Mouse (Mus musculus) gastrocnemius, postnatal 14 days (tissue): ENCODE results near the gene Angpt4. TPM values are rescaled to one million over a fixed set of nuclear protein-coding genes. Genes with fewer than 3 reads are reported as not detected.

ENCODE experiments used
- microRNA-seq, 2 experiments: library from miRNA; unstranded; fragments of <30 nt; microRNA quantifications; one replicate each; pipeline ENCODE4 v1.2.0; 2021
- total RNA-seq, 2 experiments: library from RNA; stranded (reverse); gene quantifications; 2 replicates each; pipeline ENCODE4 v1.2.3; 2021

The Angpt4 gene
- total RNA-seq, 2 experiments from 2014 or later: 0.12 TPM; not detected in 1

Small RNA genes lying within 50 kb of the gene (microRNA-seq; reads per million reads assigned to microRNA genes)
- 0 reads per million in 2 experiments for gene Mir1953

Other genes with a start within 250 kb of the Angpt4 start
- gene Rad21l, start 242.7 kb upstream of the Angpt4 start, total RNA-seq: not detected
- 1 to 10 TPM in 1 of 2 experiments, under 1 TPM in 1; 0.66 to 1.1 TPM for gene Tmem74b, start 209.2 kb upstream of the Angpt4 start, total RNA-seq
- gene Psmf1, start 167.0 kb upstream of the Angpt4 start, total RNA-seq: 10 to 100 TPM; 22.6 to 22.8 TPM
- gene Rspo4, start 68.3 kb upstream of the Angpt4 start, total RNA-seq: not detected
- gene Fam110a, start 69.0 kb downstream of the Angpt4 start, total RNA-seq: 1 to 10 TPM; 3.8 to 4.8 TPM
- gene Slc52a3, start 85.3 kb downstream of the Angpt4 start, total RNA-seq: 1 to 10 TPM; 1.3 to 1.4 TPM
- under 1 TPM in 1 of 2 experiments, not detected in 1; 0.10 TPM for gene Scrt2, start 170.3 kb downstream of the Angpt4 start, total RNA-seq
- gene Srxn1, start 194.3 kb downstream of the Angpt4 start, total RNA-seq: 10 to 100 TPM in 1 of 2 experiments, 1 to 10 TPM in 1; 9.2 to 12.0 TPM
- gene Tcf15, start 232.4 kb downstream of the Angpt4 start, total RNA-seq: 10 to 100 TPM; 18.4 to 20.4 TPM